20 mouse cellular contexts compared by ENCODE assay signal in genomic region chr8:9027672-9028071, GRCm38 (mm10).
"Had no signal": no experiment of that assay in that cellular context is flagged by ENCODE, and none has a peak within 500 bp of the region (broad histone marks: within the 10 kb centered on the region; RNA-seq: fewer than 3 reads in every experiment).

No protein-coding gene starts in this region.

- H3K36me3 ChIP-seq: lung, embryonic 15.5 days; midbrain, embryonic 10.5 days; midbrain, embryonic 12.5 days; neural tube, embryonic 12.5 days; neural tube, embryonic 15.5 days had no signal

- DNase-seq: lung, adult 2 months; lung, postnatal 14 days; lung, postnatal 4 days; midbrain, embryonic 14.5 days; retina, postnatal 1 day; right cerebral cortex, adult 18-20 months; right cerebral cortex, postnatal 25 days; right cerebral cortex, postnatal 4 days; spleen, adult 18-20 months; thymus, adult 18-20 months; thymus, postnatal 14 days; thymus, postnatal 36 days had no signal

- ATAC-seq: lung, postnatal 0 days; midbrain, embryonic 16.5 days had no signal

- H3K4me2 ChIP-seq: lung, embryonic 15.5 days; midbrain, embryonic 12.5 days; neural tube, embryonic 12.5 days; neural tube, embryonic 15.5 days had no signal

- H3K27ac ChIP-seq: lung, embryonic 15.5 days; midbrain, embryonic 10.5 days; midbrain, embryonic 12.5 days; neural tube, embryonic 12.5 days; neural tube, embryonic 15.5 days had no signal

- H3K4me3 ChIP-seq: lung, embryonic 15.5 days; midbrain, embryonic 10.5 days; midbrain, embryonic 12.5 days; myocyte; neural tube, embryonic 12.5 days; neural tube, embryonic 15.5 days had no signal

- H3K9me3 ChIP-seq: lung, embryonic 15.5 days; midbrain, embryonic 10.5 days; midbrain, embryonic 12.5 days; neural tube, embryonic 12.5 days; neural tube, embryonic 15.5 days had no signal

- H3K27me3 ChIP-seq: lung, embryonic 15.5 days; neural tube, embryonic 12.5 days; neural tube, embryonic 15.5 days had no signal

- H3K9ac ChIP-seq: lung, embryonic 15.5 days; midbrain, embryonic 12.5 days; neural tube, embryonic 12.5 days; neural tube, embryonic 15.5 days had no signal
